Mouse (Mus musculus) right cerebral cortex, postnatal 14 days (tissue): ENCODE data around the gene Hoxd9.

Experiments
- DNase-seq: peaks from one replicate; pipeline ENCODE4 v3.0.0; 2022

Gene Hoxd9

DNA sequence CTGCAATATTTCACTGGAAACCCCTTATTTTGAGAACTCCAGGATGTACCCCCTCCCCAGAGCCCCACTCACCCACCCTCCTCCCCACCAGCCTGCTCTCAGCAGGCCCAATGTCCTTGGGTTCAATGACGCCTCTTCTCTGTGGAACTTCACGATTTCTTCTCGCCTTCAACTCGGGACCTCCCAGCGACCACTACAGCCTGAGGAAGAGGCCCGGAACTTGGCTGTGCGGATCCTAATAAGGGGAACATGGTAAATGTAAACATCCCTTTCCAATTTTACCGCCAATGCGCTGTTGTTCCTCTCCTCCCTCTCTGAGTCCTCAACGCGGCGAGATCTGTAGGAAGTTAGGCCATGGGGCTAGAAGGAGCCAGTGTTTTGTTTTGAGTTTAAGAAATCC is 13.4 kb upstream of the Hoxd9 start:
- DNase-seq = no peak

DNA sequence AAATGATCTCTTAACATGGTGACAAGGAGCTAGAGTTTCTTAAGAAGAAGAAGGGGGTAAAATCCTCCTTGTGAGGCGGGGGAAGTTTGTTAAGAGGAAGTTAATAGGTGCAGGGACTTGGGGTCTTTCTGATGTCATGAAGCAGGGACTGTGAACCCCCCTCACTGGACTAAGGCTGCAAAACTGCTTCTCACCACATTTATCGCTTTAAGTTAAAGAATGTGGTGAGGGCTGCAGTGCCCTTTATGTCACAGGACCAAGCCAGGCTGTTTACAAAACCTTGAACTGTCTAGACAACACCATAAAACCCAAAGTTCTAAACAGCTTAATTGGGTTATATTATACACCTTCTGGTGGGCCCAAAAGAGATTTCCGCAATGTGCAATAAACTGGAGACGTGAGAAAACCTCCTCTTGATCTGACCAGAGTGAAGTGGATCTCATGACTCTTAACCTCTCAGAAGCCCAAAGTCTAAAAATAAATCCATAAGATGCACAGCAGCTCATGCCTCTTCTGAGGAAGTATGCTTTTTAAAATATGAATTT is 12.4 kb upstream of the Hoxd9 start:
- no peak for DNase-seq

DNA sequence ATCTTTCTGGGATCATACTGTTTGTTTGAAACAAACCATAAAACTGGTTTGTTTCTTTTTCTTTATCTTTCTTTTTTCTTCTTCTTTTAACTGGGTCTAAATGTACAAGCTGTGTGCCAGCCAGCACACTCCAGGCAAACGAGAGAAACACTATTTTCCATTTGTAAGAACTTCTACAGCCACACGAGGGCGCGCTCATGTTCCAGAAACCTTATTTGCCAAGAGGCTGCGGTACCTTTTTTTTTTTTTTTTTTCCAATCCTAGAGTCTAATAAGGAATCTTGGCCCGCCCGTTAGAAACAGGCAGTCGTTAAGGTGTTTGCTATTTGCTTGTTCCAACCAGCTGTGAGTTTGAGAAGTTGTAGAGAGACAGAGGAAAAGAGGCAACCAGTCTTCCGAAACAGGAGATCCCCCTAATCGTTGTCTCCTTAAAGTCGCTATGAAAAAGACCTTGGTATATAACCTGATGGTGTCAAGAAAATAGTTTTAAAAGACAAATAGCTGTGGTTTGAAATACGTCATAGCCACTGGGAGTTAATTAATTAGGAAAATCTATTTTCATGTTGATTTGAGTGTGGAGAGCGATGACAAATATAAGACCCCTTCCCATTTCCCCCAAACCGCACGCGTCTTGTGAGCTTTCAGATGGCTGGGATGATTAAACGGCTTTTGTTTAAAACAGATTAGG is 11.1 kb upstream of the Hoxd9 start:
- DNase-seq = peak; percentile 46

DNA sequence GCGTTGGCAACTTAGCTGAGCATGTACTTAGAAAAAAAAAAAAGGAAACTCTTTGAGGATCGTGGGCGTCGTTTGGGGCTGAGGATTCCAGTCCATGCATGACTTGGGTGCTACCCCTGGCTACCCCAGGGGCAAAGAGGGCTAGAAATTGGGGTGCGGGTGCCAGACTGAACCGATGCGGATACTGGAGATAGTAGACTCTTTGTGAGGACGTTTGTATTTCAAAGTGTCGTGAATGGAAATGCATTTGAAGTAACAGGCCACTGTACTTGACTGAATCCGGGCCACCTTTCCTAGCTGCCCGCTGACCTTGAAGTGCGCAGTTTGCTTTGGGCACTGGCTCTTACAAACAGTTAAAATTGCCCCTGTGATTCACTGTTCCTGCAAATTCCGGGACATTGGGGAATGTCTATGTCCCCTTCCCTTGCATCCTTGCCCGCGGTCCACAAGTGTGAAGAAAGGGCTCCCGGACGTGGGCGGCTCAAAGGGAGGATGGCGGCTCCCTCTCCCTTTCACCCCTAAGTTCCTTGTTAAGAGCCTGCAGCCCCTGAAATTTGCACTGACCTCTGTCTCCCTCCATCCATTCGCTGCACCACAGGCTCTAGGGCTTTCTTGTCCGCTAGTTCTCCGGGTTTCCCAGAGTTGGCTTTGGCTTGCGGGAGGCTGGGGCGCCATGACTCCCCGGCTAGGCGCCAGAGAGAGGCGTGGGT is 10.4 kb upstream of the Hoxd9 start:
- DNase-seq = no peak

DNA sequence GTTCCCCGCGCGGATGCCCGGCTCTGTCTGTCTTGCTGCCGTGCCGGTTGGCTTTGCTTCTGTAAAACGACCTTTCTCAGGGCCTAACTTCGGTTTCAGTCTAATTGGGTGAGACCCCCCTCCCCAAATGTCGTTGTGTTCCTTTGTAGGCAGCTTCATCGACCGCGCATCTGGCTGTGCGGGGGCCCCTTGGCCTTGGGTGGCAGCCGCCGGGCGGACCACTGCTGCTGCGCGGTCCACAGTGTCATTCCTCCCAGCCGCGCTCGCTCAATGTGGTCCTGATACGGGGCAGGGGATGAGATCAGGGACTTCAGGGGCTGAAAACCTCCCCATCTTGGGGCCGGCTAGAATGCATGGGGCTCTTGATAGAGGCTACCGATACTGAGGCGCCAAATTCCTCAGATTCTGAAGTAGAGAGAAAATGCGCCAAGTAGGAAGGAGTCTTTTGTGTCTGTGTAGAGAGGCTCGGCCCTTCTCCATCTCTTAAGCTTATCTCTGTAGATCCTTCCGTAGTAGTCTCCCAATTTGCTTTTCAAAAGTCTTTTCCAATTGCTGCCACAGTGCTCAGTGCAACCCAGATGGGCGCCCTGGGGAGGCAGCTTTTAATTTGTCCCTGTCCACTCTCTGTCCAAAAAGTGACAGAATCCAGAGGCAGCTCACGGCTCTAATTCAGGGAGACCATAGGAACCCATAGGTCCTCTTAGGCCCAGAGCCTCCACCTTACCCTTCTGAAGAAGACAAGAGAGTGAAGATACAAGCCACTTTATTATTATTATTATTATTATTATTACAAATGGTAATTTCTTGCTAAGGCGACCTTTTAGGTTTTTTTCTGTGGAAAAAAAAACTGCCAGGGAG is 9.6 kb upstream of the Hoxd9 start:
- DNase-seq = no peak

DNA sequence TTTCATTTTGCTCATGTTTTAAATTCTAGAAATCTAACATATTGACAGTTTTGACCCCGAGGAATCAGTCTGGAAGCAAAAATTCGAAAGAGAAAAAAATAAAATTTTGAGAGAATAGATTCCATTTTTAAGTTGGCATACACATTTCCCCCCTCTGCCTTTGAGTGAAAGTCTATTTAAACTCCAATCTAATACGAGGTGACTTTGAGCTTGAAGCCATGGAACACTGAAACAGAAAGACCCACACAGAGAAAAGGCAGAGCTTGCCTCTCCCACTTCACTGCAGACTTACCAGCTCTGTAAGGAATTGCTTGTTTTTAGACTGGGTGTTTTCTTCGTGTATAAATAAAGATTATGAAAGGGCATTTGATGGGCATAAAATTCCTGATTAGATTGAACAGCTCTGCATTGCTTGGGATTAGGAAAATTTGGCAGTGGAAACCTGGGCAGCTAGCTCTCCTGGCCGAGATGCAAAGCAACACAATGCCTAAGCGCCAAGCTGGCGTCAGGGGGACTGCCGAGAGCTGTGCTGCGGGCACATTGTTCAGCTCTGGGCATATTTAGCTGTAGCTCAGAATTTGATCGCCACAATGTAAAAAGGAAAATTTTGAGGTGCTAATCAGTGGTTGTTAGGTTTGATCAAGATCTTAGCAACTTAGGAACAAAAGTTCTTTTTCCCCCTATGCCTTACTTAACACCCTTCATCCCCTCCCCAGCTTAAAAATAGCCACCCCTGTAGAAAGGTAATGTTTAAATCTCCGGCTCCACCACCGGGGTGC is 8.5 kb upstream of the Hoxd9 start:
- no peak for DNase-seq

DNA sequence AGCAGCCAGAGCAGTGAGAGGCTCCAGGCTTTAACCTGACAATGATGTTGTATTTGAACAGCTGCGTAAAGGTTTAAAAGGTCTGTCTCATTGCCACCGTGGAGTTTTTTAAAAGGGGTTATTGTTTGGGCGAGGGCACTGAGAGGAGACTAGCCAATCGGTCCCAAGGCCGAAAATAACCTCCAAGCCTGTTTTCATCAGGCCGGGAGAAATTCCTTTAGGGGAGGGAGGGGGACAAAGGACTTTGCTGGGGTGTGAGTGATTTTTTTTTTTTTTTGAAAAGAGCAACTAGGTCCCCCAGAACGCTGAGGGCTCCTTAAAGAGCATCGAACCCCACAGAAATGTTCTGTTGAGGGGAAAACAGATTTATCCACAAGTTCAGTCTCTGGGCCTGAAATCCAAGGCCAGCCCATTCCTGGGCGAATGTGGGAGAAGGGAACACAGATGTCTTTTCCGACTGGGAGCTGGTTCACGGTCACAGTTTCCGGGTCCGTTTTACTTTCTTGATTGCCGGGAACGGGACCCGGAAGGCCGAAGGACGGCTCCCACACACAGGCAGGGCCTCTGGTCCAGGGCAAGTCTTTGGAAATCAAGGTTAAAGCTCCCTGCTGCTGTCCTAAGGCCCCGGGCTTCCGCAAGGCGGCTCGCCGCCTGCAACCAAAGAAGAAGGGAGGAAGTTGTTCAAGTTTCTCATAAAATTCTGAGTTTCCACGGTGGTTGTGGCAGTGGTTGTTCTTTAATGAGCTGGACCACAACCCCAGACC is 7.8 kb upstream of the Hoxd9 start:
- DNase-seq = no peak

DNA sequence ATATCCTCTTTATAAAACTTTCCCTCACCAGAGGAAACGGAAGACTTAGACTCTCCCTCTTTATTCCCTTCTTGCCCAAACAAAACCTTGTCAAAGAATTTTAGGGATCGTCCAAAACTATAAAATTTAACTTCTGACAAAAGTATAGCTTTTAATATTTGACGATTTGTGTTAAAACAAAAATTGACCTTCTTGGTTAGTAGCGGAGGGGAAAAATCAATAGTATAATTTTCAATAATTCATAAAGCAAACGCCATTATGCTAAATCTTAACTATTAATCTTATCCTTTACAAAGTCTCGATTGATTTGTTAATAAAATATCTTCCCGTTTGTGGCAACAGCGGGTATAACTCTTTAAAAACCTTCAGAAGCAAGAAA is 7.2 kb upstream of the Hoxd9 start:
- DNase-seq = no peak

DNA sequence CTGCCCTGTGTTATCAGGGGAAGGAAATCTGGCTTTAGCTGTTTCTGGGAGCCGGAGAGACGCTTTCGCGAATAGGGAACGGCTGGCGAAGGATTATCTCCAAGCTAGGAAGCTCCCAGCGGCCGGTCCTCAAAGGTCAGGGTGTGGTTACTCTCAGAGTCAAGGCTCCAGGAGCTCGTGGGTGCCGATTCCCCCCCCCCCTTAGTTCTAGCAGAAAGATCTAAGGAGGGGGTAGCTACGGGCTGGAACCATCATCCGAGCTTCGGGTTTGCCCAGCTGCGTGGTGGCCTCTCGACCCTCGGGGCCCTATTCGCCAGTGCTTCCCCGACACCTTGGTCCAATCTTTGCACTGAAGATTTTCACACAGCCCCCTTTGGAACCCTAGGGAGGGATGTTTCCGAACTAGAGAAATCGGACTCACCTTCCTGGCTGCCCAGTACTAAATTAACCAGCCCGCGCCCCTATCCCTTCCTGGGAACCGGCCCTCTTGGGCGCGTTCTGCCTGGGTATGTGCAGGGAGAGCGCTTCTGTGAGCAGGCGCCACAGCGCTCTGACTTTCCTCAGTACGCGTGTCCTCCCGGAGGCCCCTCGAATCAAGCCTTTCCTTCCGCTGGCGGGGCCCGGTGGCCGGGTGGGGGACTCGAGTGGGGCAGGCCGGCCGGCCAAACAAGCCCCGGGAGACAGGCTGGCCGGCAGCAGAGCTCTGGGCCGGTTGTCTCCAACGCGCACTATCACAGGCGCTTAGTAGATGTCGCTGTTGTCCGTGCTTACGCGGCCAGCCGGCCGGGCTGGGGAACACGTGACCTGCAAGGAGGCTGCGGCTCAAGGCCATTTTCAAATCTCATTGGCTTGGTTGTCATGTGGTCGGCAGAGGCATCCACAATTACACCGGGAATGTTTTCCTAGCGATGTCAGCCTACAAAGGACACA is 6.2 kb upstream of the Hoxd9 start, which contains the start of gene Hoxd10:
Gene Hoxd10, plus strand, starts transcription at position 903 of the 930 bp plus-strand sequence.
- no peak for DNase-seq

DNA sequence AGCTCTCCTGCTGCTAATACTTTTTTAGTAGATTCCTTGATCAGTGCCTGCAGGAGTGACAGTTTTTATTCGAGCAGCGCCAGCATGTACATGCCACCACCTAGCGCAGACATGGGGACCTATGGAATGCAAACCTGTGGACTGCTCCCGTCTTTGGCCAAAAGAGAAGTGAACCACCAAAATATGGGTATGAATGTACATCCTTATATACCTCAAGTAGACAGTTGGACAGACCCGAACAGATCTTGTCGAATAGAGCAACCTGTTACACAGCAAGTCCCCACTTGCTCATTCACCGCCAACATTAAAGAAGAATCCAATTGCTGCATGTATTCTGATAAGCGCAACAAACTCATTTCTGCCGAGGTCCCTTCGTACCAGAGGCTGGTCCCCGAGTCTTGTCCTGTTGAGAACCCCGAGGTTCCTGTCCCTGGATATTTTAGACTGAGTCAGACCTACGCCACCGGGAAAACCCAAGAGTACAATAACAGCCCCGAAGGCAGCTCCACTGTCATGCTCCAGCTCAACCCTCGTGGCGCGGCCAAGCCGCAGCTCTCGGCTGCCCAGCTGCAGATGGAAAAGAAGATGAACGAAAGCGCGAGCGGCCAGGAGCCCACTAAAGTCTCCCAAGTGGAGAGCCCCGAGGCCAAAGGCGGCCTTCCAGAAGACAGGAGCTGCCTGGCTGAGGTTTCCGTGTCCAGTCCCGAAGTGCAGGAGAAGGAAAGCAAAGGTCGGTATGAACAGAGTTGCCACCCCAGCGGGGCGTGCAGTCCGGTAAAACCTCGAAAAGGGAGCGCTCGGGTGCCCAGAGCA is 5.3 kb upstream of the Hoxd9 start:
- no peak for DNase-seq

DNA sequence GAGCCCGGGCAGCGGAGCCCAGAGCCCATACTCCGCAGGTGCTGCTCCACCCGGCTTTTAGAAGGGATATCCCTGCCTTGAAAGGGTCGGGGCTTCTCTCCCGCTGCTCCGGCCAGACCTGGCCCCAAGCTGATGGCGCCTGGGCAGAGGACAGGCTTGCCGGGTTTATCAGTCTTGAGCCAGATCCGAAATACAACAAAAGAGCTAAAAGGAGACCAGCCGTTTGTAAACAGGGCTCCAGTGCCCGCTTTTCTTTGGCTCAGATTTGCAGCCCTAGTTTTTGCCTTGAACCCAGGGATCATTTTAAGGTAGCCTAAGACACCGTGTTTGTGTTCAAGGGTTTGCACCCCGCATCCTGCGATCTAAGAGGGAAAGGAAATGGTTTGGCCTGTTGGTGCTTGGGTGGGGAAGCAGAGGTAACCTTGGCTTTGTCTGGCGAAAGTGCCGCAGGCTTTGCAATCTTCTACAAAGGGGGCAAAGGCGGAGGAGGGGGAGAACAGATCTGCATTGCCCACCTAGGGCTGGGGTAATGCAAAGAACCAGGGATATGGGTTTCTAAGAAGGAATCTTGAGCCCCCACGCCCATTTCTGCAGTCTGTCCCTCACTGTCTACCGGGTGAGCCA is 4.6 kb upstream of the Hoxd9 start:
- no peak for DNase-seq

DNA sequence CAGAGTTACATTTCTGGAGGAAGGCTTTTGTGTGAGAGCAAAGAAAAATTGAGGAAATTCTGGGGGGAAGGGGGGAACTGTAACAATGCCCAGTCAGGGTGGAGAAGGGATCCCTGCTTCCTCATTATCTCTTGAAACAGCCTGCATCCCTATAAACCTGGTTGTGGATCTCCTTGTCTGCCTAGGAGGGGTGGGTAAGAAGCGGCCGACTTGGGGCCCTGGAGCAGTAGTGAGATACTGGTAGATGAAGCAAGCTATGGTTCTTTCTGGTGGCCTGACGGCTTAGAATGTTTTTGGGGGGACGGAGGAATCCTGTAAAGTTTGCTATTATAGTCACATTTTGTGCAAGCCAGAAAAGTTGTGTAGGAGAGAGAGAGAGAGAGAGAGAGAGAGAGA is 4.1 kb upstream of the Hoxd9 start:
- DNase-seq = no peak

DNA sequence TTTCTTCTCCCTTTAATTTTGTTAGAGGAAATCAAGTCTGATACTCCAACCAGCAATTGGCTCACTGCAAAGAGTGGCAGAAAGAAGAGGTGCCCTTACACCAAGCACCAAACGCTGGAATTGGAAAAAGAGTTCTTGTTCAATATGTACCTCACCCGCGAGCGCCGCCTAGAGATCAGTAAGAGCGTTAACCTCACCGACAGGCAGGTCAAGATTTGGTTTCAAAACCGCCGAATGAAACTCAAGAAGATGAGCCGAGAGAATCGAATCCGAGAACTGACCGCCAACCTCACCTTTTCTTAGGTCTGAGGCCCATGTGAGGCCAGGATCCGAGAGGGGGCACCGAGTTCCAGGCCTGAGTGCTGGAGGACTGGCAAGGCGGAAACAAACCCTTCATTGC is 3.5 kb upstream of the Hoxd9 start:
- no peak for DNase-seq

DNA sequence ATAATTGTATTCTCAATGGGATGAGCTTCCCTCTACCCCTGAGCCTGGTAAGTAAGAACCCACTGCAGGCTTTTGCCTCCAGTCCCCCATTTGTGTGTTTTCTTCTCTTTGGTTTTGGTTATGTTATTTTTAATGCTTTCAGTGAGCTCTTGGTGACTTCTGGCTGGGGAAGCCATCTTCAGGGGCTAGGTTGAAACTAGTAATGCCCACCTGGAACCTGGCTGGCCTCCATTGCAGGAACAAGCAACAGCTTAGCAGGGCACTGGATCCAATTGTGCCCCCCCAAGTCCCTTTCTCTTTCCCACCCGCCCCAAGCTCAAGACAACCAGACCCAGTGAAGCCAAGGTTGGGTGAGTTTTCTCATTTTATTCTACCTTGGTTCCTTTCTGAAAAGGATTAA is 2.1 kb upstream of the Hoxd9 start:
- DNase-seq = no peak

DNA sequence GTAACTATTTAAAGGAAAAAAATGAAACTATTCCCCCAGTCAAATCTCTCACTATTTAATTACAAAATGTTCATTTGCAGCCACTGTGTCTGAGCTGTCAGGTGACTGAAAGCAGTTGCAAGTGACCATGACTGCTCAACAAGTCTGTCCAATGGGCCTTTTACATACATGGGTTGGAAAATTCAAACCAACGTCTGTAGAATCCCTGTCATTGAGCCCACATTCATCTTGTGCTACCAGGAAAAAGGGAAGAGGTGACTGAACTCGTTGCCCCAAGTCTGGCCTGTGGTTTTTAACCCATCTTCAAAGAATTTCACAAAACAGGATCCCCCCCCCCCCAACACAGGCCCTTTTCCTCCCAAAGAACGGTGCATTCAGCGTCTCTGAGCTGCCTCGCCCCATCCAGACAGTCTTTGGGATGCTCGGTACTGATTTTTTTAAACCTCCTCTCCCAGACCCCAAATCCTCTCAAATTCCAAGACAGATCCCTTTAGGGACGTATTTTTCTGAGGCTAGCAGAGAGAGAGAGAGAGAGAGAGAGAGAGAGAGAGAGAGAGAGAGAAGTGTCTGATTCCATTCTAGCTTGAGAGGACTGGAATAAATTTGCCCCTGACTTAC is 1.6 kb upstream of the Hoxd9 start:
- no peak for DNase-seq

DNA sequence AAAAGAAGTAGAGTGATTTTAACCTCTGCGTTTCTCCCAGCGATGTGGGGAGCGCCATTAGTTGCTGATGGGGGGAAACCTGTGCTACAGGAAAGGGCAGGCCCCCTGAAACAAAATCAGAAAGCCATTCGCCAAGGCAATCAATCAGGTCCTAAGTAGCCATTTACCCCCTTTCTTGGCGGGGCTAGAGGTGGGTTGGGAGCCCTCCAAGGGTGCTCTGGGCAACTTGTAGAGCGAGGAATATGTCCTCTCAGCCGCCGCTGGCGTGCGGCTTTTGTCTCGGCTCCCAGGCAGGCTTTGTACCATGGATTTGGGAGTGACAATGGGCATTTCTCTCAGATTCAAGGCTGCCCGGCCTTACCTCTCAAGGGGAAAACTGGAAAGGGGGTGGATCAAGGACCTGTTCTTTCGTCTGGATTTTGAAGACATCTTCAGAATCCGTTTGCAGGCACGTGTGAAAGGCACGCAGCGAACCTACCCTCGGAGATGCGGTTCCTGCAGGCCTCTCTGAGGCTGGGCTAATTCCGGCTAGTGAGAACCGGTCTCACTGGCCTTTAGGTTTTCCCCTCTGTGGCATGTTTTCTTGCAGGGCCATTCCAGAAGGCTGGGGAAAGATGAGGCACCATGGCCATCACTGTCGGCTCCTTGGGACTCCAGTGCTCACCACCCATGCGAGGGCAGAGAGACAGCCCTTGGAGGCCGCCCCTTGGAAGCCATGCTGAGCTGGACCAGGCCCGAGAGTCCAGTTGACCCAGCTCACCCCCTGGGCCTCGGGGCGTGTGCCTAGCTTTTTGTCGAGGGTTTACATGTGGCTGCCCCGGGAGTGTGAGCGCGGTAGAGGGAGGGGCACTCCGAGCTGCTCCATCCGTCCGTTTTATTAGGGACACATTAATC is 838 bp upstream of the Hoxd9 start:
- DNase-seq = no peak

DNA sequence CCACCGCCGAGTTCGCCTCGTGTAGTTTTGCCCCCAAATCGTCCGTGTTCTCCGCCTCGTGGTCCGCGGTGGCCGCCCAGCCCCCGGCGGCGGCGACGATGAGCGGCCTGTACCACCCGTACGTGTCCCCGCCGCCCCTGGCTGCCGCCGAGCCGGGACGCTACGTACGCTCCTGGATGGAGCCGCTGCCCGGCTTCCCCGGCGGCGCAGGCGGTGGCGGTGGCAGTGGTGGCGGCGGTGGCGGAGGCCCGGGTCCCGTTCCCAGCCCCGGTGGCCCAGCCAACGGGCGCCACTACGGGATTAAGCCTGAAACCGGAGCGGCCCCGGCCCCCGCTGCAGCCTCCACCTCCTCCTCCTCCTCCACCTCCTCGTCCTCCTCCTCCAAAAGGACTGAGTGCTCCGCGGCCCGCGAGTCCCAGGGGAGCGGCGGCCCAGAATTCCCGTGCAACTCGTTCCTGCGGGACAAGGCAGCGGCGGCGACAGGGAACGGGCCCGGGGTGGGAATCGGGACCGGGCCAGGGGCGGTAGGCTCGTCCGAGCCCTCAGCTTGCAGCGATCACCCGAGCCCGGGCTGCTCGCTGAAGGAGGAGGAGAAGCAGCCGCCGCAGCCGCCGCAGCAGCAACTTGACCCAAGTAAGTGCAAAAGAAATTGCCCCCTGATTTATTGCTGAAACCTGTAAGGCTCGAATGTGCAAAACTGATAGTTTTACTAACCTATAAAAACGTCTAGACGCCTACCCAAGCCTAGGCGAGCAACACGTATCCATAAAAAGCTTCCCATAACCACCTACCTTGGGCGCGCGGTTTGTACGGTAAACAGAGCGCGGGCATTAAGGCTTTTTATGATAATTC is 900 bp downstream of the Hoxd9 start:
- DNase-seq = no peak
